Mouse (Mus musculus) small intestine, adult 2 months (tissue): ENCODE measurements around the gene Ajap1.

ENCODE experiments used
- CTCF ChIP-seq: fragments of 200-500 bp; IDR thresholded peaks from 2 replicates; pipeline ENCODE4 v1.5.1; 2012; ENCODE audit warnings: low read depth, mild to moderate bottlenecking, control low read depth, inconsistent platforms, low read length, moderate library complexity, mixed read lengths; ENCODE audit not compliant: insufficient replicate concordance, insufficient read length; ENCODE audit errors: extremely low read depth
- POLR2A ChIP-seq: fragments of 200-500 bp; IDR thresholded peaks from 2 replicates; pipeline ENCODE4 v1.6.1; 2012; ENCODE audit warnings: low read depth, mild to moderate bottlenecking, control low read depth, inconsistent platforms, low read length, moderate library complexity

DNA sequence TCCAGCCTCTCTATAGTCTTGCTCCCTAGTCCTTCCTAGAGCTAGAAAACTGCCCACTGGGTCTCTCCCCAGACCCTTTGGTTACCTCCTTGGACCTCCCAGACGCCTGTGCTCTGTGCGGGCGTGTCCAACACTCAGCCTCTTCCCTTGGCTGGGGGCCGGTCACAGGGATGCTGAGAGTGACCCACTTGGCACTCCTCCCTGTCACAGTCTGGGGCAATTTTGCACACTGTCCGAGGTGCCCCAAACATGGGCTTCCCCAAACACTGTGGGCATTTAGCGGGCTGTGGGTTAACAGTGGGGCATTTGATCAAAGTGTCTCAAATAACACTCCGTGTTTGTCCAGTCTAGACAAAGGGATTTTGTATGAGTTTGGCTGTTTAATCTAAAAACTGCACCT is 29.1 kb downstream of the Ajap1 start:
- TF ChIP-seq CTCF = no peak
- TF ChIP-seq POLR2A = no peak
